Mouse (Mus musculus) adrenal gland, adult 8-10 months (tissue): Measurements from ENCODE around the gene Wdr74. TPM values are rescaled to one million over a fixed set of nuclear protein-coding genes. Genes with fewer than 3 reads are reported as not detected.
"Not testable (repeated sequence)": the region's sequence is repeated elsewhere in the genome, so short reads cannot be mapped to it uniquely, and the experiment has no call there.

Experiments used
- DNase-seq: peaks from one replicate; pipeline ENCODE4 v3.0.0; 2022
- total RNA-seq, 4 experiments: library from RNA; stranded (reverse); gene quantifications; 2 replicates each; pipeline ENCODE4 v1.2.4; 2022

The Wdr74 gene
- total RNA-seq, 4 experiments from 2014 or later, result 49.1 to 60.4 (median 53.3) TPM

GRCm38 (mm10) chr19:8716767-8717475 is 18.7 kb upstream of the Wdr74 start:
- no peak for DNase-seq

GRCm38 (mm10) chr19:8718357-8718756 is 17.3 kb upstream of the Wdr74 start:
- no peak for DNase-seq

- not testable (repeated sequence) for DNase-seq
Measured at GRCm38 (mm10) chr19:8719037-8719436, 16.6 kb upstream of the Wdr74 start.

GRCm38 (mm10) chr19:8721378-8721777 is 14.2 kb upstream of the Wdr74 start:
- no peak for DNase-seq

GRCm38 (mm10) chr19:8722021-8722420 is 13.6 kb upstream of the Wdr74 start:
- no peak for DNase-seq

- no peak for DNase-seq
Measured at GRCm38 (mm10) chr19:8722559-8722906, 13.1 kb upstream of the Wdr74 start.

GRCm38 (mm10) chr19:8722907-8723573 is 12.6 kb upstream of the Wdr74 start, which contains the start of gene Slc3a2:
Slc3a2 (minus strand) TSS chr19:8723369.
- peak; percentile 96 for DNase-seq

- DNase-seq, result no peak
Measured at GRCm38 (mm10) chr19:8723574-8724346, 11.9 kb upstream of the Wdr74 start.

- no peak for DNase-seq
Measured at GRCm38 (mm10) chr19:8724392-8724791, 11.2 kb upstream of the Wdr74 start.

GRCm38 (mm10) chr19:8725081-8725613 is 10.5 kb upstream of the Wdr74 start:
- DNase-seq, result no peak

GRCm38 (mm10) chr19:8726609-8727390 is 8.8 kb upstream of the Wdr74 start:
- no peak for DNase-seq

GRCm38 (mm10) chr19:8727495-8728114 is 8.0 kb upstream of the Wdr74 start:
- DNase-seq, result no peak

GRCm38 (mm10) chr19:8728335-8729099 is 7.1 kb upstream of the Wdr74 start:
- DNase-seq, result not testable (repeated sequence)

GRCm38 (mm10) chr19:8734334-8734733 is 1.3 kb upstream of the Wdr74 start:
- DNase-seq, result no peak

GRCm38 (mm10) chr19:8736160-8736467 is 487 bp downstream of the Wdr74 start:
- no peak for DNase-seq

GRCm38 (mm10) chr19:8738911-8739310 is 3.3 kb downstream of the Wdr74 start:
- no peak for DNase-seq

- no peak for DNase-seq
Measured at GRCm38 (mm10) chr19:8739646-8740045, 4.0 kb downstream of the Wdr74 start.

GRCm38 (mm10) chr19:8740603-8741002 is 5.0 kb downstream of the Wdr74 start, which contains the start of gene 1700092M07Rik:
1700092M07Rik (plus strand) TSS chr19:8740718.
- DNase-seq, result no peak

GRCm38 (mm10) chr19:8741243-8741869 is 5.7 kb downstream of the Wdr74 start, which contains the start of gene Stx5a:
Stx5a (plus strand) TSS chr19:8741413.
- peak; percentile 96 for DNase-seq

GRCm38 (mm10) chr19:8742176-8742575 is 6.5 kb downstream of the Wdr74 start:
- DNase-seq, result no peak
